10 mouse cellular contexts compared by ENCODE assay signal in the genomic region with DNA sequence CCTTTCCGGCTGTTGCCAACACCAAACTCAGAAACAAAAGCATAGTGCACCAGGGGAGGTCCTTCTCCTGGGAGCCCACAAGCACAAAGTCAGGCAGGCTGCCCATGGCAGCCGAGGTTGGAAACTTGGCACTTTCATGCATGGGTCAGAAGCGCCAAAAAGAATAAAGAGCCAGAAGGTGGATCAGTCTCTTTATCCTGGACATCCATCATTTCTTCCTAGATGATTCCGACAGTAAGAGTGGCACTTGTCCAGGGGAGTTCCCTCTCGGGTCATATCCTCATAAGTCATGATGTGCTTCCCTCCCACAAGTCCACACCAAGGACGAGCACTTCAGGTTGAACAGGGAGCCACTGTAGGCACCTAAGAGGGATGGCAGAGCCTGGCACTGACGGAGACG. TPM values are rescaled to one million over a fixed set of nuclear protein-coding genes. Genes with fewer than 3 reads are reported as not detected.
DNase-seq lines count a peak whose midpoint lies in the region; ATAC-seq and TF ChIP-seq lines count a peak whose summit lies in the region.
"Had no signal": no experiment of that assay in that cellular context is flagged by ENCODE, and none has a peak within 500 bp of the region (broad histone marks: within the 10 kb centered on the region; RNA-seq: fewer than 3 reads in every experiment).

No protein-coding gene starts in this region.

- H3K9me3 ChIP-seq in forebrain, embryonic 15.5 days = no peaks in the 10 kb centered on the region
- no peaks in the 10 kb centered on the region for H3K9me3 ChIP-seq in forebrain, embryonic 11.5 days (ENCODE audit: control insufficient read depth, low read length)
- no peaks in the 10 kb centered on the region for H3K9me3 ChIP-seq in lung, postnatal 0 days (ENCODE audit: low read length)
- H3K9me3 ChIP-seq: embryonic facial prominence, embryonic 10.5 days; heart, embryonic 10.5 days had no signal

- H3K27ac ChIP-seq in forebrain, embryonic 15.5 days (replicated peaks) = peak overlapping the region; percentile 86; the same call in 1 of the 2 replicates
- no peak overlapping the region for H3K27ac ChIP-seq in forebrain, embryonic 11.5 days (ENCODE audit: low read depth, low read length)
- no peak overlapping the region for H3K27ac ChIP-seq in lung, postnatal 0 days (ENCODE audit: low read length)
- H3K27ac ChIP-seq: embryonic facial prominence, embryonic 10.5 days; heart, embryonic 10.5 days had no signal

- no peak for DNase-seq in forebrain, embryonic 11.5 days (ENCODE audit: low spot score)
- peak; percentile 15 to 35 for DNase-seq in layer of hippocampus, postnatal 10 days (ENCODE audit: low spot score in 2 of 2)
- DNase-seq in layer of hippocampus, adult 8-10 months (ENCODE audit: low spot score in 2 of 2) = no peak
- DNase-seq in cerebellum, adult 9-10 months = peak; percentile 83
- peak; percentile 57 for DNase-seq in lung, postnatal 0 days (ENCODE audit: low spot score)
- no peak for DNase-seq in retina, postnatal 1 day

- H3K4me1 ChIP-seq in forebrain, embryonic 15.5 days = peaks cover 26% of the 10 kb centered on the region
- H3K4me1 ChIP-seq in forebrain, embryonic 11.5 days (replicated peaks; ENCODE audit: control insufficient read depth, insufficient read depth, low read length) = no peaks in the 10 kb centered on the region
- H3K4me1 ChIP-seq in lung, postnatal 0 days (ENCODE audit: insufficient read depth, low read depth, low read length) = no peaks in the 10 kb centered on the region

- no peaks in the 10 kb centered on the region for H3K36me3 ChIP-seq in forebrain, embryonic 15.5 days
- H3K36me3 ChIP-seq in forebrain, embryonic 11.5 days (ENCODE audit: control insufficient read depth, insufficient read depth, low read length) = no peaks in the 10 kb centered on the region
- no peaks in the 10 kb centered on the region for H3K36me3 ChIP-seq in lung, postnatal 0 days (ENCODE audit: insufficient read depth, low read length)
- H3K36me3 ChIP-seq: embryonic facial prominence, embryonic 10.5 days; heart, embryonic 10.5 days had no signal

- H3K9ac ChIP-seq in forebrain, embryonic 15.5 days (replicated peaks) = no peak overlapping the region
- H3K9ac ChIP-seq in forebrain, embryonic 11.5 days (ENCODE audit: low read length) = no peak overlapping the region
- no peak overlapping the region for H3K9ac ChIP-seq in lung, postnatal 0 days (replicated peaks; ENCODE audit: low read depth)

- TF ChIP-seq EP300 in lung, postnatal 0 days (IDR thresholded peaks at IDR 0.05) = no peak

- no peak overlapping the region for H3K4me2 ChIP-seq in forebrain, embryonic 15.5 days (replicated peaks)
- no peak overlapping the region for H3K4me2 ChIP-seq in forebrain, embryonic 11.5 days (ENCODE audit: low read depth, low read length, severe bottlenecking)
- no peak overlapping the region for H3K4me2 ChIP-seq in lung, postnatal 0 days (replicated peaks; ENCODE audit: low read depth, low read length)

- 58% methylated on average over 8 of the region's 8 CpGs for WGBS in forebrain, embryonic 15.5 days
- 79% methylated on average over 8 of the region's 8 CpGs for WGBS in forebrain, embryonic 11.5 days
- 55% methylated on average over 8 of the region's 8 CpGs for WGBS in lung, postnatal 0 days

- TF ChIP-seq CTCF in lung, postnatal 0 days (IDR thresholded peaks at IDR 0.05) = no peak

- ATAC-seq in forebrain, embryonic 15.5 days (replicated peaks) = no peak
- ATAC-seq in forebrain, embryonic 11.5 days (replicated peaks; ENCODE audit: low FRiP score) = no peak
- peak; percentile 68 for ATAC-seq in lung, postnatal 0 days
- ATAC-seq in megakaryocyte-erythroid progenitor cell, adult 5-6 weeks (replicated peaks; ENCODE audit: low FRiP score, low TSS enrichment, poor library complexity, severe bottlenecking) = no peak

- no peak overlapping the region for H3K4me3 ChIP-seq in forebrain, embryonic 15.5 days
- no peak overlapping the region for H3K4me3 ChIP-seq in forebrain, embryonic 11.5 days (ENCODE audit: low read depth, low read length)
- H3K4me3 ChIP-seq in lung, postnatal 0 days (ENCODE audit: low read depth, low read length) = no peak overlapping the region
- H3K4me3 ChIP-seq: embryonic facial prominence, embryonic 10.5 days; heart, embryonic 10.5 days had no signal

- no peaks in the 10 kb centered on the region for H3K27me3 ChIP-seq in forebrain, embryonic 15.5 days
- no peaks in the 10 kb centered on the region for H3K27me3 ChIP-seq in forebrain, embryonic 11.5 days (ENCODE audit: control insufficient read depth, insufficient read depth, low read length)
- no peaks in the 10 kb centered on the region for H3K27me3 ChIP-seq in lung, postnatal 0 days (replicated peaks; ENCODE audit: insufficient read depth, low read length)

RNA-seq across cellular contexts. Expression of a gene that starts 36.8 kb away (rescaled TPM):
- polyA plus RNA-seq in forebrain, embryonic 15.5 days (2015; fragmentation: Nextera tagmentation; extraction: Ambion mirVana) = 4.4 and 6.2 TPM in 2 replicates
- 5.8 and 7.6 TPM in 2 replicates for polyA plus RNA-seq in forebrain, embryonic 11.5 days (2014; fragmentation: Nextera tagmentation; extraction: Ambion mirVana)
- total RNA-seq in layer of hippocampus, postnatal 10 days (2021) = under 1 TPM in 1 of 2 experiments, not detected in 1; 0.38 TPM
- total RNA-seq in layer of hippocampus, adult 8-10 months (2022) = 1 to 10 TPM in 3 of 4 experiments, under 1 TPM in 1; 0.69 to 1.4 (median 1.3) TPM
- 0.88 and 2.0 TPM in 2 replicates for polyA plus RNA-seq in lung, postnatal 0 days (2015; fragmentation: Nextera tagmentation; extraction: Ambion mirVana)
- total RNA-seq in megakaryocyte-erythroid progenitor cell, adult 5-6 weeks (2014; fragmentation: Nextera tagmentation) = not detected in 2 replicates
- 0.69 and 1.8 TPM in 2 replicates for total RNA-seq in megakaryocyte-erythroid progenitor cell, adult 5-6 weeks (2017)

Comparison
In these comparisons a context has a peak if more than half of its experiments do, and no peak if none do; other contexts are left out.
1. DNase-seq: peak in layer of hippocampus, postnatal 10 days (2 of 2), cerebellum, adult 9-10 months (single experiment) and lung, postnatal 0 days (single experiment); none in forebrain, embryonic 11.5 days (single experiment), layer of hippocampus, adult 8-10 months (0 of 2) and retina, postnatal 1 day (single experiment).